Mouse (Mus musculus): ENCODE data around the gene Zic5.

DNA sequence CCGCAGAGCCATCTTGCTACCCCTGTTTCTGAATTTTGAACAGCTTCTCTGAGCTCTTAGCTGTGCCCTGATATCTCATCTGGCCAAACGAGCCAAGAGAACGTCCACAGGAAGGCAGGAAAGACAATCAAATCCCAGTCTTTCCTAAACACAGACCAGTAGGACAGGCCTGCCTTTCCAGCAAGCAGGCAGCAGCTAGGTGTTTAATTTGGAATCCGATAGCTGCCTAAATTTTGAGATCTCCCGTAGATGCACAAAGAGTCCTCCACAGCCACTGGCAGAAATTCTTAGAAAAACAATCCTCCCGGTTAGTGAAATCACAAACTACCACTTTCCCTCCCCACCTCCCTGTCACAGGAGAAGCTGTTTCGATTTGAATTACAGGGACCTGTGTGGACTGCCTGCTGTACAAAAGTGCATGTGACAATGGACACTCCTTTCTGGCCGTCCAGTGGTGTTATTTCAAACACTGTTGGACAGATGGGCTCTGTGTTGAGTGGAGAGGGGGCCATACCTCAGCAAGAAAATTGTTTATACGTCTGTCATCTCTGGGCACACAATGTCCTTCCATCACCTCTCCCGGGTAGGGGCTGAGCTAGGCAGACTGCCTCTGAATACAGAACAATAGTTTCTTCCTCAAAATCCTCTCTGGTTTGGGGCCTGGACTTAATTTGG is 38.8 kb downstream of the Zic5 start:
- no peak for TF ChIP-seq CTCF (IDR thresholded peaks at IDR 0.05)
- no peak for TF ChIP-seq EP300 (IDR thresholded peaks at IDR 0.05; ENCODE audit: insufficient read depth, low read depth, low read length)
- TF ChIP-seq POLR2A (IDR thresholded peaks at IDR 0.05; ENCODE audit: insufficient read depth, low read depth, low read length): no peak

All from heart, adult 2 months (tissue).